16 mouse cellular contexts compared by ENCODE assay signal in genomic region chr17:46932961-46933360, GRCm38 (mm10). TPM values are rescaled to one million over a fixed set of nuclear protein-coding genes. Genes with fewer than 3 reads are reported as not detected.
DNase-seq lines count a peak whose midpoint lies in the region.
"Had no signal": no experiment of that assay in that cellular context is flagged by ENCODE, and none has a peak within 500 bp of the region (broad histone marks: within the 10 kb centered on the region; RNA-seq: fewer than 3 reads in every experiment).

No protein-coding gene starts in this region.

- H3K4me1 ChIP-seq in midbrain, embryonic 10.5 days: no peaks in the 10 kb centered on the region
- H3K4me1 ChIP-seq: heart, embryonic 10.5 days; limb, embryonic 10.5 days; neural tube, embryonic 15.5 days had no signal

- DNase-seq in adrenal gland, adult (ENCODE audit: inconsistent age in 2 of 2, low spot score in 1 of 2): peak; percentile 70 to 79
- DNase-seq in adrenal gland, postnatal 4 days (ENCODE audit: low spot score in 2 of 2): no peak
- peak; percentile 18 for DNase-seq in urinary bladder, postnatal 14 days (ENCODE audit: low spot score)
- DNase-seq in urinary bladder, adult 2 months (ENCODE audit: low spot score): no peak
- DNase-seq in fibroblast of lung, adult 2 months (ENCODE audit: low read depth): peak; percentile 89
- DNase-seq in midbrain, embryonic 10.5 days (ENCODE audit: low spot score): no peak
- no peak for DNase-seq in gastrocnemius, postnatal 4 days (ENCODE audit: low spot score in 2 of 2)
- no peak for DNase-seq in thymus, adult 18-20 months

- no peaks in the 10 kb centered on the region for H3K9me3 ChIP-seq in midbrain, embryonic 10.5 days (replicated peaks)
- H3K9me3 ChIP-seq: heart, embryonic 10.5 days; limb, embryonic 10.5 days; neural tube, embryonic 15.5 days had no signal

- H3K36me3 ChIP-seq in midbrain, embryonic 10.5 days: peaks cover 100% of the 10 kb centered on the region

- 94% methylated on average over 5 of the region's 5 CpGs for WGBS in midbrain, embryonic 10.5 days

- H3K27ac ChIP-seq in midbrain, embryonic 10.5 days (replicated peaks): no peak overlapping the region
- H3K27ac ChIP-seq: heart, embryonic 10.5 days; limb, embryonic 10.5 days; liver, embryonic 14.5 days; neural tube, embryonic 15.5 days had no signal

- no peaks in the 10 kb centered on the region for H3K27me3 ChIP-seq in midbrain, embryonic 10.5 days (ENCODE audit: low read depth, poor library complexity, severe bottlenecking)
- H3K27me3 ChIP-seq: neural tube, embryonic 15.5 days had no signal

- H3K4me3 ChIP-seq in midbrain, embryonic 10.5 days: no peak overlapping the region
- H3K4me3 ChIP-seq: erythroblast, embryonic 14.5 days; heart, embryonic 10.5 days; limb, embryonic 10.5 days; neural tube, embryonic 15.5 days had no signal

RNA-seq across cellular contexts. Expression of gene Prph2, which starts 22.7 kb away (rescaled TPM):
- not detected for total RNA-seq in adrenal gland, postnatal 4 days (2021)
- not detected in 2 replicates for polyA plus RNA-seq in urinary bladder, adult 2 months (2012; rRNA removed)
- polyA plus RNA-seq in midbrain, embryonic 10.5 days (2016; fragmentation: Nextera tagmentation; extraction: Ambion mirVana): not detected in 2 replicates
- not detected for total RNA-seq in gastrocnemius, postnatal 4 days (2021)
- total RNA-seq: gastrocnemius, adult 8-10 months; hematopoietic stem cell, adult 5-6 weeks had no signal
- polyA plus RNA-seq: erythroblast, embryonic 14.5 days; heart, embryonic 10.5 days; intestine, embryonic 14.5 days; limb, embryonic 10.5 days; liver, embryonic 14.5 days; neural tube, embryonic 15.5 days had no signal

RNA-seq across cellular contexts. Expression of gene Tbcc, which starts 42.5 kb away (rescaled TPM):
- total RNA-seq in adrenal gland, postnatal 4 days (2021): 10 to 100 TPM; 26.1 to 27.4 TPM
- 20.3 and 21.5 TPM in 2 replicates for polyA plus RNA-seq in urinary bladder, adult 2 months (2012; rRNA removed)
- polyA plus RNA-seq in midbrain, embryonic 10.5 days (2016; fragmentation: Nextera tagmentation; extraction: Ambion mirVana): 55.9 and 57.7 TPM in 2 replicates
- 10 to 100 TPM; 24.7 to 27.0 TPM for total RNA-seq in gastrocnemius, postnatal 4 days (2021)

Comparison
In these comparisons a context has a peak if more than half of its experiments do, and no peak if none do; other contexts are left out.
1. DNase-seq: peak in adrenal gland, adult (2 of 2), urinary bladder, postnatal 14 days (single experiment) and fibroblast of lung, adult 2 months (single experiment); none in adrenal gland, postnatal 4 days (0 of 2), urinary bladder, adult 2 months (single experiment), midbrain, embryonic 10.5 days (single experiment), gastrocnemius, postnatal 4 days (0 of 2) and thymus, adult 18-20 months (0 of 2).